Mouse (Mus musculus) C2C12 (cell line): ENCODE results near the gene Snx33.

Source experiments
- CTCF ChIP-seq: IDR thresholded peaks from one replicate; pipeline ENCODE4 v1.5.1; 2011; ENCODE audit not compliant: control insufficient read depth, insufficient read depth, insufficient read length
- MAX ChIP-seq: IDR thresholded peaks from one replicate; pipeline ENCODE4 v1.6.1; 2011; ENCODE audit warnings: mild to moderate bottlenecking, control low read depth
- MYOD1 ChIP-seq: IDR thresholded peaks from one replicate; pipeline ENCODE4 v1.6.1; 2011; ENCODE audit warnings: low read depth; ENCODE audit not compliant: control insufficient read depth, insufficient read length

- TF ChIP-seq CTCF (peak; percentile 48), MYOD1 (no peak), MAX (no peak)
Measured at GRCm38 (mm10) chr9:56886113-56886512, 42.1 kb downstream of the Snx33 start.
